Mouse (Mus musculus) embryonic facial prominence, embryonic 13.5 days (tissue): Measurements from ENCODE around the gene Tspan5. TPM values are rescaled to one million over a fixed set of nuclear protein-coding genes. Genes with fewer than 3 reads are reported as not detected.

ENCODE experiments used
- ATAC-seq: fragments of 200-750 bp; cut with Nextera tagmentation; 2 replicates; pipeline ENCODE4 v1.8.0; 2017; ENCODE audit warnings: low read depth; ENCODE audit not compliant: insufficient number of reproducible peaks, insufficient read depth, low FRiP score, low TSS enrichment
- H3K27ac ChIP-seq: fragments of 300-500 bp; sonication (generic); 2 replicates; pipeline ENCODE4 v1.5.1; 2015; ENCODE audit warnings: moderate library complexity, mild to moderate bottlenecking, inconsistent platforms
- H3K27me3 ChIP-seq: fragments of 300-500 bp; sonication (generic); 2 replicates; pipeline ENCODE4 v1.6.1; 2015; ENCODE audit warnings: mild to moderate bottlenecking, inconsistent platforms
- H3K36me3 ChIP-seq: fragments of 300-500 bp; sonication (generic); 2 replicates; pipeline ENCODE4 v1.6.1; 2015; ENCODE audit warnings: mild to moderate bottlenecking, inconsistent platforms
- H3K4me1 ChIP-seq: fragments of 300-500 bp; sonication (generic); 2 replicates; pipeline ENCODE4 v1.6.1; 2015; ENCODE audit warnings: inconsistent platforms
- H3K4me2 ChIP-seq: fragments of 300-500 bp; sonication (generic); 2 replicates; pipeline ENCODE4 v1.6.1; 2015; ENCODE audit warnings: moderate library complexity, mild to moderate bottlenecking, inconsistent platforms
- H3K4me3 ChIP-seq: fragments of 300-500 bp; sonication (generic); 2 replicates; pipeline ENCODE4 v1.5.1; 2015; ENCODE audit warnings: mild to moderate bottlenecking, inconsistent platforms
- H3K9ac ChIP-seq: fragments of 300-500 bp; sonication (generic); 2 replicates; pipeline ENCODE4 v1.6.1; 2015; ENCODE audit warnings: mild to moderate bottlenecking, inconsistent platforms
- H3K9me3 ChIP-seq: fragments of 300-500 bp; sonication (generic); 2 replicates; pipeline ENCODE4 v1.6.1; 2016; ENCODE audit warnings: inconsistent platforms
- WGBS: fragments of 180-500 bp; shearing (Covaris S2); methylation state at CpG from one replicate; pipeline ENCODE4 v1.1.7; 2015; ENCODE audit warnings: mixed read lengths; 5-methylcytosine and 5-hydroxymethylcytosine counted together
- polyA plus RNA-seq: library from polyadenylated mRNA; unstranded; fragments of >200 nt; fragmentation: Nextera tagmentation; extraction: Ambion mirVana; gene quantifications from 2 replicates; pipeline ENCODE4 v1.2.1, GENCODE M21; 2015

Gene Tspan5
- polyA plus RNA-seq, 1 experiment from 2014 or later = 28.0 TPM

GRCm38 (mm10) chr3:138744030-138744774, 2.2 kb downstream of the Tspan5 start:
- Histone ChIP-seq H3K27ac (0 out of 2 replicates have a peak overlapping the region, but pooled peaks have one; percentile 12), H3K9ac (0 out of 2 replicates have a peak overlapping the region, but pooled peaks have one; percentile 83)
- no peak for ATAC-seq

GRCm38 (mm10) chr3:138745091-138745490, 3.1 kb downstream of the Tspan5 start:
- WGBS = 73% methylated on average over 11 of the region's 11 CpGs
- Histone ChIP-seq H3K9me3 (no peaks in the 10 kb centered on the region), H3K27me3 (peaks cover 13% of the 10 kb centered on the region), H3K4me1 (peaks cover 30% of the 10 kb centered on the region), H3K36me3 (no peaks in the 10 kb centered on the region), H3K9ac (no peak overlapping the region), H3K4me2 (peak overlapping the region; percentile 78; the same call in 1 of the 2 replicates), H3K4me3 (no peak overlapping the region), H3K27ac (no peak overlapping the region)
- no peak for ATAC-seq

More at GRCm38 (mm10) chr3:138744030-138744774, 2.2 kb downstream of the Tspan5 start:
- 25% methylated on average over 8 of the region's 8 CpGs for WGBS
- Histone ChIP-seq H3K4me2 (peak overlapping the region; percentile 78), H3K4me3 (peak overlapping the region; percentile 66), H3K4me1 (peaks cover 30% of the 10 kb centered on the region), H3K36me3 (no peaks in the 10 kb centered on the region), H3K27me3 (peaks cover 13% of the 10 kb centered on the region), H3K9me3 (no peaks in the 10 kb centered on the region)

- Histone ChIP-seq H3K9ac (no peak overlapping the region), H3K27ac (no peak overlapping the region), H3K4me3 (no peak overlapping the region), H3K27me3 (peaks cover 9% of the 10 kb centered on the region), H3K4me2 (no peak overlapping the region), H3K9me3 (no peaks in the 10 kb centered on the region), H3K36me3 (no peaks in the 10 kb centered on the region), H3K4me1 (peaks cover 30% of the 10 kb centered on the region)
- WGBS = 74% methylated on average over 4 of the region's 4 CpGs
- no peak for ATAC-seq
Observed at GRCm38 (mm10) chr3:138745596-138745995, 3.6 kb downstream of the Tspan5 start.

- Histone ChIP-seq H3K27ac (no peak overlapping the region), H3K4me2 (no peak overlapping the region), H3K27me3 (no peaks in the 10 kb centered on the region), H3K9me3 (no peaks in the 10 kb centered on the region), H3K4me3 (no peak overlapping the region), H3K4me1 (peaks cover 26% of the 10 kb centered on the region), H3K9ac (no peak overlapping the region), H3K36me3 (no peaks in the 10 kb centered on the region)
- 92% methylated on average over 8 of the region's 8 CpGs for WGBS
- no peak for ATAC-seq
Observed at GRCm38 (mm10) chr3:138746556-138746955, 4.6 kb downstream of the Tspan5 start.

GRCm38 (mm10) chr3:138747035-138747434, 5.0 kb downstream of the Tspan5 start:
- H3K36me3 ChIP-seq = no peaks in the 10 kb centered on the region
- no peak overlapping the region for H3K9ac ChIP-seq
- H3K27ac ChIP-seq = no peak overlapping the region
- H3K4me3 ChIP-seq = no peak overlapping the region
- no peak for ATAC-seq
- H3K4me1 ChIP-seq = peaks cover 23% of the 10 kb centered on the region
- no peak overlapping the region for H3K4me2 ChIP-seq
- no peaks in the 10 kb centered on the region for H3K27me3 ChIP-seq
- no peaks in the 10 kb centered on the region for H3K9me3 ChIP-seq
- WGBS = 86% methylated on average over 5 of the region's 5 CpGs

- 93% methylated on average over 5 of the region's 5 CpGs for WGBS
- no peaks in the 10 kb centered on the region for H3K36me3 ChIP-seq
- no peak overlapping the region for H3K27ac ChIP-seq
- H3K9ac ChIP-seq = no peak overlapping the region
- no peak for ATAC-seq
- H3K4me2 ChIP-seq = no peak overlapping the region
- H3K27me3 ChIP-seq = no peaks in the 10 kb centered on the region
- H3K9me3 ChIP-seq = no peaks in the 10 kb centered on the region
- H3K4me1 ChIP-seq = peaks cover 23% of the 10 kb centered on the region
- H3K4me3 ChIP-seq = no peak overlapping the region
Observed at GRCm38 (mm10) chr3:138747985-138748384, 6.0 kb downstream of the Tspan5 start.

- H3K4me3 ChIP-seq = no peak overlapping the region
- no peaks in the 10 kb centered on the region for H3K9me3 ChIP-seq
- peaks cover 17% of the 10 kb centered on the region for H3K4me1 ChIP-seq
- ATAC-seq = no peak
- H3K4me2 ChIP-seq = no peak overlapping the region
- H3K27ac ChIP-seq = no peak overlapping the region
- no peak overlapping the region for H3K9ac ChIP-seq
- no peaks in the 10 kb centered on the region for H3K36me3 ChIP-seq
- WGBS = 79% methylated on average over 9 of the region's 9 CpGs
- H3K27me3 ChIP-seq = no peaks in the 10 kb centered on the region
Observed at GRCm38 (mm10) chr3:138749645-138750044, 7.7 kb downstream of the Tspan5 start.

- H3K27me3 ChIP-seq = no peaks in the 10 kb centered on the region
- no peak for ATAC-seq
Observed at GRCm38 (mm10) chr3:138751328-138751727, 9.3 kb downstream of the Tspan5 start.

GRCm38 (mm10) chr3:138752056-138752455, 10.1 kb downstream of the Tspan5 start:
- H3K27ac ChIP-seq = no peak overlapping the region
- no peak overlapping the region for H3K4me2 ChIP-seq
- H3K36me3 ChIP-seq = no peaks in the 10 kb centered on the region
- WGBS = 74% methylated on average over 5 of the region's 5 CpGs
- no peak overlapping the region for H3K4me3 ChIP-seq
- H3K9me3 ChIP-seq = no peaks in the 10 kb centered on the region
- H3K4me1 ChIP-seq = 0 out of 2 replicates have a peak, but pooled peaks cover 7% of the 10 kb centered on the region
- no peak overlapping the region for H3K9ac ChIP-seq
- no peaks in the 10 kb centered on the region for H3K27me3 ChIP-seq
- no peak for ATAC-seq

More at GRCm38 (mm10) chr3:138751328-138751727, 9.3 kb downstream of the Tspan5 start:
- Histone ChIP-seq H3K9ac (no peak overlapping the region), H3K4me1 (0 out of 2 replicates have a peak, but pooled peaks cover 7% of the 10 kb centered on the region), H3K4me3 (no peak overlapping the region), H3K4me2 (no peak overlapping the region), H3K9me3 (no peaks in the 10 kb centered on the region), H3K27ac (no peak overlapping the region), H3K36me3 (no peaks in the 10 kb centered on the region)
- WGBS = 73% methylated on average over 5 of the region's 5 CpGs

- H3K4me2 ChIP-seq = no peak overlapping the region
- H3K9me3 ChIP-seq = no peaks in the 10 kb centered on the region
- no peak overlapping the region for H3K27ac ChIP-seq
- H3K4me3 ChIP-seq = no peak overlapping the region
- 65% methylated on average over 3 of the region's 3 CpGs for WGBS
- H3K4me1 ChIP-seq = 0 out of 2 replicates have a peak, but pooled peaks cover 7% of the 10 kb centered on the region
- H3K27me3 ChIP-seq = no peaks in the 10 kb centered on the region
- H3K9ac ChIP-seq = no peak overlapping the region
- H3K36me3 ChIP-seq = no peaks in the 10 kb centered on the region
- no peak for ATAC-seq
Observed at GRCm38 (mm10) chr3:138752769-138753168, 10.8 kb downstream of the Tspan5 start.

- ATAC-seq = no peak
- H3K9me3 ChIP-seq = no peaks in the 10 kb centered on the region
- no peaks in the 10 kb centered on the region for H3K27me3 ChIP-seq
- no peak overlapping the region; the same call in 1 of the 2 replicates for H3K9ac ChIP-seq
- H3K36me3 ChIP-seq = no peaks in the 10 kb centered on the region
- no peak overlapping the region for H3K4me2 ChIP-seq
- 0 out of 2 replicates have a peak, but pooled peaks cover 7% of the 10 kb centered on the region for H3K4me1 ChIP-seq
- no peak overlapping the region for H3K27ac ChIP-seq
- no peak overlapping the region for H3K4me3 ChIP-seq
- 46% methylated on average over 12 of the region's 12 CpGs for WGBS
Observed at GRCm38 (mm10) chr3:138753182-138753885, 11.3 kb downstream of the Tspan5 start.
